Mouse (Mus musculus): ENCODE results near the gene Mylpf. TPM values are rescaled to one million over a fixed set of nuclear protein-coding genes. Genes with fewer than 3 reads are reported as not detected.
"Not testable (repeated sequence)": the region's sequence is repeated elsewhere in the genome, so short reads cannot be mapped to it uniquely, and the experiment has no call there.

The Mylpf gene
- total RNA-seq, 2 experiments from 2014 or later: 1.2 TPM; not detected in 1

DNA sequence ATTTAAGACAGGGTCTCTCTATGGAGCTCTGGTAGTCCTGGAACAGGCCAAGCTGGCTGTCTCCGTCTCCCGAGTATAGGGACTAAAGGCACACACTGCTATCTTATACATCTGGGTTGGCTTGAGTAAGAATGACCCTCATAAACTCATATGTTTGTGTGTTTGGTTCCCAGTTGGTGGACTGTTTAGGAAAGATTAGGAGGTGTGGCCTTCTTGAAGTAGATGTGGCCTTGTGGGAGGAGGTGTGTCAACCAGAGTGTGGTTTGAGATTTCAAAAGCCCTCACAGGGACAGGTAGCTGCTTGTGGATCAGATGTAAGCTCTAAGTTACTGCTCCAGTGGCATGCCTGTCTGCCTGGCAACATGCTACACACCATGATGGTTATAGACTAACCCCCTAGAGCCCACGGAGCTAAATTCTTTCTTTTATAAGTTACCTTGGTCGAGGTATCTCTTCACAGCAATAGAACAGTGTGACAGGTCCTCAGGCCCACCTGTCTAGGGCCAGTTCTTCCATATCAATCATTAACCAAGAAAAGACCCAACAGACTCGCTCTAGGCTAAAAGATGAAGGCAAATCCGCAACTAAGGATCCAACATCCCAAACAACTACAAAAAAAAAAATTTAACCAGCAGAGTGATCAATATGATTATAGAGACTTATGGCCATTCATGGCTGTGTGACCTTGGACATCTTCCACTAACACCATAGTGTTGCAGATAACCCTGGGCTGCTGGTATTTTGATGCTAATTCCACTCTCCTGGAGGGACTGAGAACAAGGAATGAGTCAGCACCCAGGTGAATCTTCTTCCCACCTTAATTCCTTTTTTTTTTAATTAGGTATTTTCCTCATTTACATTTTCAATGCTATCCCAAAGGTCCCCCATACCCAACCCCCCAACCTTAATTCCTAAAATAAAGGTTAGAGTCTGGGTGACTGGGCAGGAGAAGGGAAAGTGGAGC lies 15.1 kb downstream of the Mylpf start:
- no peak for DNase-seq
- intact Hi-C loops (cut with DNase I): no loop called here

DNA sequence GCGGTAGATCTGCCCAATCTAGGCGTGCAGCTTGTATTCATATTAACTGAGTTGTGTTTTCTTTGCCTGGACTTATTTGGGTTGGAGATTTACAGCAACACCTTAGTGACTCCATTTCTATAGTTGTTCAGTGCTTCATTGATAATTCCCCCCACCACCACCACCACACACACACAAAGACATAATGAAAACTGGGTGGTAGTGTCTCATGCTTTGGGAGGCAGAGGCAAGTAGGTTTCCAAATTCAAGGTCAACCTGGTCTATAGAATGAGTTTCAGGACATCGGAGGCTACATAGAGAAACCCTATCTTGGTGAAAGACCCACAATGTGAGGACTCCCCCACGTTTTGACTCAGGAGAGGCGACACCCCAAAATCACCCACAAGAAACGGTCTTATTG lies 15.9 kb downstream of the Mylpf start:
- no peak for DNase-seq
- intact Hi-C loops (cut with DNase I): no loop called here

DNA sequence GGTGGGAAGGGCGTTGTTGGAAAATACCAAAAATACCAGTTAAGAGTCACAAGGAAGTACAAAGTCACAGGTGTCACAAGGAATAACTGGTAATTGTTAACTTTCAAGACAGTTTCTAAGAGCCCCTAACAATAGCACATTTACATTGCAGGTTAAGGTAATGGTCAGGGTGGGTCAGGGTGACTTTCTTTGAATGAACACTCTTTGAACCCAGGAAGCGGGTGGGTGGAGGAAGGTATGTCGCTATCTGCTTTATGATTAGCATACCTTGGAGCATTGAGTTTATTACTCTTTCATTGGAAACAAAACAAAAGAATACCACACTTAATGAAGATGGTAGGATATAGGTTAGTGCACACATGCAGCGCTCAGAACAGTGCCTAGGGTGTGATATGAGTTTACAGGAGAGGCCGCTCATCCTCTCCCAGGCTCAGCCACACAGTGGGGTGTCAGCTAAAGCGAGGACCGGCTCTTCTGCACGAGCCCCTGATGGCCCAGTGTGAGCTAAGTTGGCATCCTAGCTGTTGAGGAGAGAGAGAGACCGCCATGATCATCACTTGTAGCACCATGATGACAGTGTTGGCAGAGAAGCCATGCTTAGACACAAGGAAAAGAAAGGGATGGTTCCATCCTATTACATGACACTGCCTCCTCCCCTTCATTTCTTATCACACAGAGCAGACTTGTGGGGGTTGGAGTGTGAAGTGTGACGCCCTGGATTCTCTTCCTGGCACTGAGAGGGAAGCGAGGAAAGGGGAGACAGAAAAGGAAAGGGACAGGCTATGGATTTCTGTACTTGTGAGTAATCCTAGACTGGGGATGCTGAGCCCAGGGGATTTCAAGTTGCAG lies 16.7 kb downstream of the Mylpf start:
- intact Hi-C loops (cut with DNase I): no loop called here
- DNase-seq: no peak

DNA sequence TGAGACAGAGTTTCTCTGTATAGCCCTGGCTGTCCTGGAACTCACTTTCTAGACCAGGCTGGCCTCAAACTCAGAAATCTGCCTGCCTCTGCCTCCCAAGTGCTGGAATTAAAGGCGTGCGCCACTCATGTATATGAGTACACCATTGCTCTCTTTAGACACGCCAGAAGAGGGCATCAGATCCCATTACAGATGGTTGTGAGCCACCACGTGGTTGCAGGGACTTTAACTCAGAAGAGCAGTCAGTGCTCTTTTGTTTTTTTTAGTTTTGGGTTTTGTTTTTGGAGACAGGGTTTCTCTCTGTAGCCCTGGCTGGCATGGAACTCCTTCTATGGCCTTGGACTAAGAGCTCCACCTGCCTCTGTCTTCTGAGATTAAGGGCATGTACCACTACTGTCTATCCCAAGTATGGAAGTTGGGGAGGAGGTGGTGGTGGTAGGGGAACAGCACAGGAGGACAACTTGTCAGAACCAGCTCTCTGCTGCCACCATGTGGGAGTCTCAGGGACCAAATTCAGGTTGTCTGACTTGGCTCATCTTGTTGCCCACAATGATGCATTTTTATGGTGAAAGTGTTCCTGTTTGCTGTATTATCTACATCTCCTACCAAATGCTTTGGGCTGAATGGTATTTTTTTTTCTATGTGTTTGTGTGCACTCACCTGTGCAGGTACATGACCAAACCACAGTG lies 20.1 kb downstream of the Mylpf start:
- intact Hi-C loops (cut with DNase I): no loop called here
- DNase-seq: peak; percentile 85

DNA sequence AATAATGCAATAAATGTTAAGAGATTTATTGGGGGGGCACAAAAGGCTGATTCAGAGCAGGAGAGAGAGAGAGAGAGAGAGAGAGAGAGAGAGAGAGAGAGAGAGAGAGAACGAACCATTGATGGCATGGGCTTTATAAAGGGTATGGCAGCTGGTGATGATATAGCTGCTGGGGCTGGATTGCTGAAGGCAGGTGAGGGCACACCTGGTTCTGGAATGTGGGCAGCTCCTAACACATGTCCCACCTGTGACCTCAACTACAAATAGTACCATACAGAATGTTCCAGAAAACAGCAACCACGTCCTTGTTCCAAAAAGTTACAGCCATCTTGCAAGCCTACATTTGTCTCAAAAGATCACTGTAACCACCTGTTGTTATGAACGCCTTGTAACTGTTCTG lies 22.7 kb downstream of the Mylpf start:
- intact Hi-C loops (cut with DNase I): no loop called here

DNA sequence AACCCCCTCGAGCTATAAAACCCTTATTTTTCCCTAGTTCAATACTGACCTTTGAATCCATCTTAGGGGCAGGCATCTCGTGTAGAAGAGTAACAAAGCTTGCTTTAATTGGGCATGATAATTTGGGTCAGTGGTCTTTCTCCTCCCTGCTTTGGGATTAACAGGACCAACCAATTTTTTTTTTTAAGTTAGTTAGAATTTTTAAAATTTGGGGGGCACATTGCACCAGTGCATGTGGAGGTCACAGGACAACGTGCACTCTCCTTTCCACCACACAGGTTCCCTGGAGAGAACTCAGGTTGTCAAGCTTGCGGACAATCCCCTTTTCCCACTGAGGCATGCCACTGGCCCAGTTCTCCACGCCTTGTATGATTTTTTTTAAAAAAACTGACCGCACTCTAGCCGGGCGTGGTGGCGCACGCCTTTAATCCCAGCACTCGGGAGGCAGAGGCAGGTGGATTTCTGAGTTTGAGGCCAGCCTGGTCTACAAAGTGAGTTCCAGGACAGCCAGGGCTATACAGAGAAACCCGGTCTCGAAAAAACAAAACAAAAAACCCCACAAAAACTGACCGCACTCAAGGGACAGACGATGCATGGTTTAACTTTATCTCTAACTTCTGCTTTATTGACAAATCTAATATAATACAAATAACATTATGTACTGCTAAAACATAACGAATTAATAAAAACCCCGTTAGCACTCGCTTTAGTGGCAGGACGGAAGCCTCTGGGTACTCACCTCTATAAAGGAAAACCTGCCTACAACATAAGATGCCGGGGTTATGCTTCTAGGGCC lies 23.3 kb downstream of the Mylpf start:
- DNase-seq: no peak
- intact Hi-C loops (cut with DNase I): no loop called here

More for the DNA sequence above, 22.7 kb downstream of the Mylpf start:
- no peak for DNase-seq

DNA sequence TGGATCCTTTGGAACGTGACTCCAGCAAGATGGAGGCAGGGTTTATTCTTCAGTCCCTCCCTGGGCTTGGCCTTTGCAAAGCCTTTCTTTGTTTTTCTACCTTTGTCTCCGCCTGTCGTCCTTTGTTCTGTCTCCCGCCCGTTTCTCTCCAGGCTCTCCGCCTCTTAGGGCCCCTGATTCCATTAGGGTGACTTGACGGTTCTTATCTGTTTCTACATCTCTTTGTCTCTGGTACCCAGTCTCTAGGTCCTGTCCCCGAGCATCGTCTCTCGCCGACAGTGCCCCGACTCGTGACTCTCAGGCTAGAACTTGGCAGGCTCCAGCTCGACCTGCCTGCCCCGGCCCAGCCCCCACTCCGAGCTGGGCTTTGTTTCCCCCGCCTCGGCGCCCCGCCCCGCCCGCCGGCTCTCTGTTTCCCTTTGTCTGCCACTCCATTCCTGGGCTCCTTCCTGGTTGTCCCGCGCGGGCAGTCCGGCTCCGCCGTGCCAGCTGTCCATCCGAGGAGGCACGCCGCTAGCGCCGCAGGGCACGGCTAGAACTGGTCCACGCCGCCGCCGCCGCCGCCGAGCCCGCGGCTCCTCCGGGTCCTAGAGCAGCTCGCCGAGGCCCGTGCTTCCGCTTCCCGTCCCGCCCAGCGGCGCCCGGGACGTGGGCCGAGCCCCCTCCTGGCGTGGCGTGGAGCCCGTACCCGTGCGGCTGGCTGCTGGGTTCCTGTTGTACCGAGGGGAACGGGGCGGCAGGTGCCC lies 24.1 kb downstream of the Mylpf start, which contains the start of the genes Zfp553 and Sept1:
Zfp553 (plus strand) TSS at position 440 of the 746 bp plus-strand sequence.
Sept1 (minus strand) TSS at position 509 of the 746 bp plus-strand sequence.
- intact Hi-C loops (cut with DNase I): no loop called here
- peak; percentile 93 for DNase-seq

DNA sequence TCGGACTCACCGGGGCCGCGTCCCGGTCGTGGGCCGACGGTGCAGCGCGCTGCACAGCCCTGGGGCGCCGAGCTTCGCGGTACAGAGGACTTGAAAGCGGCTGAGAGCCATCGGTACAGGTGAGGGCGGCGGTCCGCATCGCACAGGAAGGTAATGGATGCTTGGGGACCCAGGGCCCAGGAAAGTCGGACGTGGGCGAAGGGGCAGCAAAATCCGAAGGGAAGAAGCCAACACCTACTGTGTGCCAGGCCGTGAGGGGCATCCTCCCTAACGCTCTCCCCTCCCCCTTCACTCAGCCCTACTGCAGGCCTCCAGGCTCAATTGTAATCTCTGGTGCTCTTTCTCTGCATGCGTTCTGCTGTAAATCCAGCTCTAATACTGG lies 24.7 kb downstream of the Mylpf start:
- intact Hi-C loops (cut with DNase I): no loop called here
- DNase-seq: peak; percentile 42

DNA sequence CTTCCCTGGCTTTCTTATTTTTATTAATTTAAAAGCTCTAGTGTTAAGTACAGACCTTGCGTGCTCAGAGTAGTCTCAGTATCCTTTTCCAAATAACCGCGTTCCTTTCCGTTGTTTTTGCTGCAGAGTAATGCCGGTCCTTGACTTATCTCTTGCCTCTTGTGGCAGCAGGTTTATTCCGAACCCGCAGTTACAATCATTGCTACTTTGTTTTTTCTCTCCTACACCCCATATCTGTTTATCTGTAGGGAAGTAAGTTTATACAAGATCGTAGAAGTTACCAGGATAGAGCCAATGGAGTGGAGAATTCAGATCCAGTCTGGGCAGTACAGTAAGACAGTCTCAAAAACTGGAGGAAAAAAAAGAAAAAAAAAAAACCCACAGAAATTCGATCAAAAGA lies 25.1 kb downstream of the Mylpf start:
- no peak for DNase-seq
- intact Hi-C loops (cut with DNase I): no loop called here

DNA sequence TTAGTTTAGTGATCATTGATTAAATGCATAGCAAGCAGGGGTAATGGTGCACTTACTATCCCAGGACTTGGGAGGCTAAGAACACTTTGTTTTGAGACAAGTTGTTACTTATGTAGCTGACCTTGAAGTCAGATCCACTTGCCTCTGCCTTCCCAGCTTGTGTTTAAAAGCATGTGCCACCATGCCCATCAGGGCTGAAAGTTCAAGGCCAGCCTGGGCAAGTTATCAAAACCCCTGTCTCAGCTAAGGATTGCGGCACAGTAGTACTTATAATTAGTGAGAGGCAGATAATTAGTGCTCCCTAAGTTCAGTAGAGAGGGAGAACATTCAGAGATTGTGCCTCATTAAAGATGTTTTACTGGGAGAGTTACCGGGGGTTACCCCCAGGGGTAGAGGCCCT lies 26.1 kb downstream of the Mylpf start:
- intact Hi-C loops (cut with DNase I): no loop called here
- no peak for DNase-seq

DNA sequence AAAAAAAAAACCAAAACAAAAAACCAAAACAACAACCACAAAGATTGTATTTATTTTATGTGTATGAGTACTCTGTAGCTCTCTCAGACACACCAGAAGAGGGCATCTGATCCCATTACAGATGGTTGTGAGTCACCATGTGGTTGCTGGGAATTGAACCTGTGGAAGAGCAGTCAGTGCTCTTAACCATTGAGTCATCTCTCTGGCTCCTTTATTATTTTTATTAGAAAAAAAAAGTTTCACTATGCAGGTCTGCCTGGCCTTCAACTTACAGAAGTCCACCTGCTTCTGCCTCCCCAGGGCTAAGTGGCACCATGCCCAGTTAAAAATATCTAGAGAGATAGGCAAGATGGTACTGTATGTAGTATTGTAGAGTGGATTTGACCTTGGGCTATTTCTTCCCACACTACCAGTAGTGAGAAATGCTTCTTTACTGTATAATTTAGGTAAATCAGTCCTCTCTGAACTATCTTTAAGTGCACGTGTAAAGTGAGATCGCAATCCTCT lies 34.7 kb downstream of the Mylpf start:
- intact Hi-C loops (cut with DNase I): no loop called here
- no peak for DNase-seq

DNA sequence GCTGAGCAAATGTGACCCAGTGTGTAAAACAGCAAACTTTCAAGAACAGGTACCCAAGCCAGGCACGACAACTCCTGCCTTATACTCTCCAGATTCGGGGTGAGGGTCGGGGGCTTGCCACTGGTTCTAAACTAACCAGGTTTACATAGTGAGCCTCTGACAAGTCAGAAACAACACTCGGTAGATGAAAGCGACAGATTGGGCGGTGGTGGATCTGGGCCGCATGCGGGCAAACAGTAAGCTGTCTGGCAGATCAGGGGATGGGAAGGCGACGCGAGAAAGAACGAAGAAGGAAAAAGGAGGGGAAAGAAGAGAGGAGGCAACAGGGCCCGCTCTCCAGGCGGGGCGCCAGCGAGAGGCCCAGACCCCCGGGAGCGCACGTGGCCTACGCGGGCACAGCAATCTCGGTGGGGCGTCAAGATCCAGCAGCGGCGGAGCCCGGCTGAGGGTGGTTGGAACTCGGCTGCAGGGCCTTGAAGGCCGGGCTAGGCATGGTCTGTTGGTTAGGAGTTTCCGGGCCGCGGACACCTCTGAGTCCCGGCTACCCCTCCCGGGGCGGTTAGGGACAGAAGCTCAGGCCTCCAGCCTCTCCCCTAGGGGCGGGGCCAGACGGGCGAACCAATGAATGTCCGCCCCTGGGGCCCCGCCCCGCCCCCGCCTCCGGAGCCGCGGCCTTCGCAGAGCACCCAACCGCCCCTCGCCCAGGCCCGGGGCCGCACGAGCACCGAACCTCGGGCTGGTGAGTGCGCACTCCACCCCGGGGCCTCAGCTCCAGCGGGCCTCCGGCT lies 35.4 kb downstream of the Mylpf start, which contains the start of gene Zfp771:
Zfp771 (plus strand) TSS at position 405 of the 788 bp plus-strand sequence.
- DNase-seq: peak; percentile 98

DNA sequence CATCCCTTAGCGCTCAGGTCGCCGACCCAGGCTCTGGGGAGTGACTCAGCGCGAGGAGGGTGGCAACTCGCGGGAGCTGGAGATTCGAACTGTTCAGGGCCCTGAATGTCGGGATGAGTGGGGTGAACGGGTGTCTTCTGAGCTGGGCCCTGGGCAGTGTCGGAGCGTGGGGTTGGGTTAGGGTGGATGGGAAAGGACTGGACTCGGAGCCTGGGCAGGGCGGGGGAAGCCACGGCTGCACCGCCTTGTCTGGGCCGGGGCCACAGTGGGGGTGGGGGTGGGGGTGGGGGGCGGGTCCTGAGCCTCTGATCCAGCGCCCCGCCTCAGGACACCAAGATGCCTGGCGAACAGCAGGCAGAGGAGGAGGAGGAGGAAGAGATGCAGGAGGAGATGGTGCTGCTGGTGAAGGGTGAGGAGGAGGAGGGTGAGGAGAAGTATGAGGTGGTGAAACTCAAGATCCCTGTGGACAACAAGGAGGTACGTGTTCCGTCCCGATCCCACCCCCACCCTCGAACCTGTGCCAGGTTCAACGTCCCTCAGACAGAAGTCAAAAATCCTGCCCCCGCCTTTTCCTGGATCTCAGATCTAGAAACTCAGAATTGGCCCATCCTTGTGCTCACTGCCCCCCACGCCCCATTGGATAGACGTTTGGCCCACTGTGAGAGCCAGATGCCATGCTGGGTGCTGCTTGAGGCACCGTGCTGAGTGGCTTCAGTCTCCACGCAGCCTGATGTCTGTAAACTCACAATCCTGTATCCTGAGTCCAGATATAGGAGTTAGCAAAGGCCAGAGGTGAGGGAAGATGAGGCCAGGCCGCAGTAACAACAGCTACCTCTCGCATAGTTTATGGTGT lies 36.2 kb downstream of the Mylpf start:
- intact Hi-C loops (cut with DNase I): no loop called here
- peak; percentile 49 for DNase-seq

More for the DNA sequence above, 35.4 kb downstream of the Mylpf start, which contains the start of gene Zfp771:
- intact Hi-C loops (cut with DNase I): no loop called here

DNA sequence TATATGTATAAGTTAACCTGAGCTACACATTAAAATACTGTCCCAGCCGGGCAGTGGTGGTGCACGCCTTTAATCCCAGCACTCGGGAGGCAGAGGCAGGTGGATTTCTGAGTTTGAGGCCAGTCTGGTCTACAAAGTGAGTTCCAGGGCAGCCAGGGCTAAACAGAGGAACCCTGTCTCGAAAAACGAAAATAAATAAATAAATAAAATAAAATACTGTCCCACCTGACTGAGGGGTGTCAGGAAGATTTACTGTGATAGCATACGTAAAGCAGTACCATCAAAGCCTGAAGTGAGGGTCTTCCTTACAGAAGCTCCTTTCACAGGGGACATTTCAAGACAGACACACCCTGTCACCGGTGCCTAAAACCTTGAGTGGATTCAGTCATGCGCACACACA lies 41.8 kb downstream of the Mylpf start:
- intact Hi-C loops (cut with DNase I); DNase-seq: not testable (repeated sequence)

DNA sequence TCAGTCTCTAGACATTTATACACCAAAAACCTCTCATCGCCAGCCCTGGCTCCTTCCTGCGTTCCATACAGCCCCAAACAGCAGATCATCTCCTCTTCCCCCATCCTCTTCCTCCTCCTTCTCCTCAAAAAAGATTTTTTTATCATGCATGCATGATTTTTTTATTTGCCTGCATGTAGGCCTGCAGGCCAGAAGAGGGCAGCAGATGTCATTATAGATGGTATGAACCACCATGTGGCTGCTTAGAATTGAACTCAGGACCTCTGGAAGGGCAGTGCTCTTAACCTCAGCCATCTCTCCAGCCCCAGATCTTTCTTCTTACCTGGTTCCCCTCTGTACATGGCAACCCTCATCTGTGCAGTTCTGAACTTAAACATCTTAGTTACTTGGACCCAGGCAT lies 43.7 kb downstream of the Mylpf start:
- intact Hi-C loops (cut with DNase I): no loop called here
- no peak for DNase-seq

DNA sequence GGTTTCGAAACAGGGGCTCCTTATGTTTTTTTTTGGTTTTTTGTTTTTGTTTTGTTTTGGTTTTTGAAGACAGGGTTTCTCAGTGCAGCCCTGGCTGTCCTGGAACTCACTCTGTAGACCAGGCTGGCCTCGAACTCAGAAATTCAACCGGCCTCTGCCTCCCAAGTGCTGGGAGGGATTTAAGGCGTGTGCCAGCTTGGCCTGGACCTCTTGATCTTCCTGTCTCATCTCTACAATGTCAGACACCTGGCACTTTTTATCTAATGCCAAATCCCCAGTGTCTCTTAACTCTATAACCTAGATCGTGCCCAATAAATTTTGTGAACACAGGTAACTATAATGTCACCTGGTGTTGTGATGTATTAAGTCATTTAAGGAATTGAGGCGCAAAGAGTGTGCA lies 44.7 kb downstream of the Mylpf start:
- intact Hi-C loops (cut with DNase I): no loop called here
- no peak for DNase-seq

Measured in left cerebral cortex, postnatal 4 days (tissue).